Mouse (Mus musculus): ENCODE data around the gene Vps11. TPM values are rescaled to one million over a fixed set of nuclear protein-coding genes. Genes with fewer than 3 reads are reported as not detected.
A peak's percentile ranks its signal among the peaks of the same experiment; 100 is the strongest.

The Vps11 gene
- total and polyA plus RNA-seq, 3 experiments: 13.9 to 15.5 (median 15.3) TPM

GRCm38 (mm10) chr9:44405011-44405410 lies 43.5 kb upstream of the Vps11 start:
- Histone ChIP-seq H3K36me3 (ENCODE audit: control insufficient read depth, insufficient read depth, low read length) (peaks cover 7% of the 10 kb centered on the region), H3K9ac (ENCODE audit: low read depth, low read length) (no peak overlapping the region), H3K79me2 (replicated peaks; ENCODE audit: control insufficient read depth, insufficient read depth, low read length) (no peaks in the 10 kb centered on the region), H3K4me1 (ENCODE audit: control insufficient read depth, insufficient read depth, low read length) (peaks cover 6% of the 10 kb centered on the region; the same call in 1 of the 2 replicates), H3K27ac (no peak overlapping the region), H3K27me3 (ENCODE audit: control insufficient read depth, insufficient read depth, low read length) (no peaks in the 10 kb centered on the region), H3K4me3 (no peak overlapping the region)
- TF ChIP-seq POLR2A (IDR thresholded peaks at IDR 0.05; ENCODE audit: insufficient read depth, low read depth, low read length) (no peak), EP300 (IDR thresholded peaks at IDR 0.05; ENCODE audit: insufficient read depth, low read depth, low read length) (no peak), CTCF (IDR thresholded peaks at IDR 0.05) (no peak)
- intact Hi-C loops (cut with DNase I): no loop called here
- WGBS: 85% methylated on average over 3 of the region's 3 CpGs
- DNase-seq: no peak

DNA sequence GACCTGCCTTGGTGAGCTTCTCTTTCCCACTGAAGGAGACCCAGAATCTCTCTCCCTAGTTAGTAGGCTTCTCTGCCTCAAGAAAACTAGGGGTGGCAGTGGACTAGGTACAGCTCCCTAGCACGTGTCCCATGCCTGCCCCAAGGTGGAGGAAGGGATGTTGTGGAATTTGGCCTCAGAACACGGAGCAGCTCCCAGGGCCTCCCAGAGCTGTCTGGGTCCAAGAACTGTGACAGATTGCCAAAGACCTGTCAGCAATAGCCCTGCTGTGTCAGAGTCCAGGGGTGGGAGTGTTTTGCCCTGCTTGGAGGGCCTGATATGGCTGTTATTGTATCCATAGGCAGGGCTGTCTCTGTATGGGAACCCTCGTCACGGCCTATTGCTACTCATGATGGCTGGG lies 39.6 kb upstream of the Vps11 start:
- no peaks in the 10 kb centered on the region for H3K36me3 ChIP-seq (ENCODE audit: control insufficient read depth, insufficient read depth, low read length)
- H3K79me2 ChIP-seq (replicated peaks; ENCODE audit: control insufficient read depth, insufficient read depth, low read length): no peaks in the 10 kb centered on the region
- DNase-seq: peak in 1 of 2 experiments; percentile 75
- no peak overlapping the region for H3K9ac ChIP-seq (ENCODE audit: low read depth, low read length)
- intact Hi-C loops (cut with DNase I): no loop called here
- no peaks in the 10 kb centered on the region for H3K27me3 ChIP-seq (ENCODE audit: control insufficient read depth, insufficient read depth, low read length)
- peaks cover 7% of the 10 kb centered on the region for H3K4me1 ChIP-seq (ENCODE audit: control insufficient read depth, insufficient read depth, low read length)
- peak overlapping the region; percentile 48 for H3K27ac ChIP-seq
- H3K4me3 ChIP-seq: no peak overlapping the region
- TF ChIP-seq EP300 (IDR thresholded peaks at IDR 0.05; ENCODE audit: insufficient read depth, low read depth, low read length): 0 out of 2 replicates have a peak, but pooled peaks have one; percentile 45
- TF ChIP-seq POLR2A (IDR thresholded peaks at IDR 0.05; ENCODE audit: insufficient read depth, low read depth, low read length): no peak
- 37% methylated on average over 4 of the region's 4 CpGs for WGBS

- Histone ChIP-seq H3K4me1 (ENCODE audit: control insufficient read depth, insufficient read depth, low read length) (peaks cover 8% of the 10 kb centered on the region), H3K4me3 (no peak overlapping the region), H3K27me3 (ENCODE audit: control insufficient read depth, insufficient read depth, low read length) (no peaks in the 10 kb centered on the region), H3K36me3 (ENCODE audit: control insufficient read depth, insufficient read depth, low read length) (no peaks in the 10 kb centered on the region), H3K9ac (ENCODE audit: low read depth, low read length) (no peak overlapping the region), H3K27ac (peak overlapping the region; percentile 36; the same call in 1 of the 2 replicates), H3K79me2 (replicated peaks; ENCODE audit: control insufficient read depth, insufficient read depth, low read length) (no peaks in the 10 kb centered on the region)
- intact Hi-C loops (cut with DNase I): no loop called here
- WGBS: 71% methylated on average over 6 of the region's 6 CpGs
- TF ChIP-seq POLR2A (IDR thresholded peaks at IDR 0.05; ENCODE audit: insufficient read depth, low read depth, low read length) (no peak), CTCF (IDR thresholded peaks at IDR 0.05) (no peak), EP300 (IDR thresholded peaks at IDR 0.05; ENCODE audit: insufficient read depth, low read depth, low read length) (no peak)
- DNase-seq: peak in 1 of 2 experiments; percentile 60
Observed at GRCm38 (mm10) chr9:44399795-44400114, 38.3 kb upstream of the Vps11 start.

DNA sequence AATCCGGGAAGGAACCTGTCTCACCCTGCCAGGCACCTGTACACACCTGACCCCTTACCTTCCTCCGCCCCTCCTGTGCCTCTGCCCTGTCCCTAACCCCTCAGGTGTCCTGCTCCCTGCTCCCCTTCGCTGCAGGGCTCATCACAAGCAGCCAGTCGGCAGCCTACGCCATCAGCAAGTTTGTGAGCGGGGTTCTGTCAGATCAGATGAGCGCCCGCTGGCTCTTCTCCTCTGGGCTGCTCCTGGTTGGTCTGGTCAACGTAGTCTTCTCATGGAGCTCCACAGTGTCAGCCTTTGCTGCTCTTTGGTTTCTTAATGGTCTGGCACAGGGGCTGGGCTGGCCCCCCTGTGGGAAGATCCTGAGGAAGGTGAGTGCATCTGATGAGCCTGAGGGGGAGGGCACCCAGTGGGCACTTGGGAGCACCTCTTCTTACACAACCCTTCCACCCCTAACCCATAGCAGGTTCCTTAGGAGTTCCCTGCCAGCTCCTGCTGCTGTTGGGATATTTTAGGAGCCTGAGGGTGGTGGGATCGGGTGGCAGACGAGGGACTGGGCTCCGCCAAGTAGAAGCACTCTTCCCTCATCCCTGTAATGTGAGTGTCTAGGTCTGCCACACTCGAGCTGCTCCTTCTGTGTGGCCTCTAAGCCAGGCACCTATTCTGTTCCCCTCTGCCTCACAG lies 37.8 kb upstream of the Vps11 start:
- Histone ChIP-seq H3K9ac (ENCODE audit: low read depth, low read length) (no peak overlapping the region), H3K79me2 (replicated peaks; ENCODE audit: control insufficient read depth, insufficient read depth, low read length) (no peaks in the 10 kb centered on the region), H3K4me3 (no peak overlapping the region), H3K27ac (peak overlapping the region; percentile 36; the same call in 1 of the 2 replicates), H3K36me3 (ENCODE audit: control insufficient read depth, insufficient read depth, low read length) (no peaks in the 10 kb centered on the region), H3K4me1 (ENCODE audit: control insufficient read depth, insufficient read depth, low read length) (peaks cover 8% of the 10 kb centered on the region), H3K27me3 (ENCODE audit: control insufficient read depth, insufficient read depth, low read length) (no peaks in the 10 kb centered on the region)
- DNase-seq: no peak
- intact Hi-C loops (cut with DNase I): no loop called here
- no peak for TF ChIP-seq EP300 (IDR thresholded peaks at IDR 0.05; ENCODE audit: insufficient read depth, low read depth, low read length)
- 77% methylated on average over 13 of the region's 13 CpGs for WGBS

DNA sequence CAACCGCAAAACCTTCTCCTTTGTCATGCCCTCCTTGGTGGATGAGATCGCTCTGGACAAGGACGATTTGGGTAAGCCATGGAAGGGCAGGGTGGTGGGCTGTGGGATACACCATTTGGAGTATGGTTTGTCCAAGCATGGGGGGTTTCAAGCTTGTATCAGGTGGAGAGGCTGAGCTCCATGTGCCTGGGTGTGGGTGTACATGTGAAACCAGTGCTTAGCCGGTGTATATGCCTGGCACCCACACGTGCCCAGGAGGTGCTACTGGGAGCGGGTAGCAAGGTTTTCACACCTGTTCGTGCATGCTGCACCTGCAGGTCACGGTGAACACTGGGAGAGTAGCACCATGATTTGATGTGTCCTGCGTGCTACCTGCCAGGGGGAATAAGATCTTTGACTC lies 37.1 kb upstream of the Vps11 start:
- H3K27ac ChIP-seq: no peak overlapping the region

DNA sequence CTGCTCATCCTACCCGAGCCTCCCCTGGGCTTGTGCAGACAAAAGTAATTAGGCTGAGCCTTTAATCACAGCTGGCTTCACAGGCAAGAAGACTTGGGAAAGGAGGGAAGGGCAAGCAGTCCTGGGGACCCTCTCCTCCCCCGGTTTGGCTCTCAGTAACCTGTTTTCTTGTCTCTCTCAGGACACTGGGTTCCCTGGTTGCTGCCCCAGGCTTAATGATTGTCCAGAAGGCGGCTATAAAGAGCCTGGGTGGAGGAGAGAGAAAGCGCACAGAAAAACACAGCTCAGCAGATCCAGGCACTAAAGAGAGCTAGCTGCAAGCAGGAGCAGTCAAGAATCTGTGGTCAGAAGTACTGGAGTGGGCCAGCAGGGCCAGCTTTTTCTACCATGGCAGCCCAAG lies 36.6 kb upstream of the Vps11 start:
- Histone ChIP-seq H3K9ac (ENCODE audit: low read depth, low read length) (no peak overlapping the region), H3K4me1 (ENCODE audit: control insufficient read depth, insufficient read depth, low read length) (peaks cover 8% of the 10 kb centered on the region), H3K4me3 (no peak overlapping the region), H3K27me3 (ENCODE audit: control insufficient read depth, insufficient read depth, low read length) (no peaks in the 10 kb centered on the region), H3K27ac (no peak overlapping the region; the same call in 1 of the 2 replicates), H3K79me2 (replicated peaks; ENCODE audit: control insufficient read depth, insufficient read depth, low read length) (no peaks in the 10 kb centered on the region), H3K36me3 (ENCODE audit: control insufficient read depth, insufficient read depth, low read length) (no peaks in the 10 kb centered on the region)
- 44% methylated on average over 4 of the region's 4 CpGs for WGBS
- intact Hi-C loops (cut with DNase I): no loop called here
- TF ChIP-seq CTCF (IDR thresholded peaks at IDR 0.05) (no peak), POLR2A (IDR thresholded peaks at IDR 0.05; ENCODE audit: insufficient read depth, low read depth, low read length) (no peak), EP300 (IDR thresholded peaks at IDR 0.05; ENCODE audit: insufficient read depth, low read depth, low read length) (no peak)
- DNase-seq: no peak

More for the DNA sequence above, 37.1 kb upstream of the Vps11 start:
- no peaks in the 10 kb centered on the region for H3K36me3 ChIP-seq (ENCODE audit: control insufficient read depth, insufficient read depth, low read length)
- no peak for DNase-seq
- no peak overlapping the region for H3K9ac ChIP-seq (ENCODE audit: low read depth, low read length)
- no peaks in the 10 kb centered on the region for H3K27me3 ChIP-seq (ENCODE audit: control insufficient read depth, insufficient read depth, low read length)
- H3K79me2 ChIP-seq (replicated peaks; ENCODE audit: control insufficient read depth, insufficient read depth, low read length): no peaks in the 10 kb centered on the region
- TF ChIP-seq POLR2A (IDR thresholded peaks at IDR 0.05; ENCODE audit: insufficient read depth, low read depth, low read length): no peak
- TF ChIP-seq EP300 (IDR thresholded peaks at IDR 0.05; ENCODE audit: insufficient read depth, low read depth, low read length): no peak
- no peak for TF ChIP-seq CTCF (IDR thresholded peaks at IDR 0.05)
- no peak overlapping the region for H3K4me3 ChIP-seq
- intact Hi-C loops (cut with DNase I): no loop called here
- H3K4me1 ChIP-seq (ENCODE audit: control insufficient read depth, insufficient read depth, low read length): peaks cover 8% of the 10 kb centered on the region
- 85% methylated on average over 9 of the region's 9 CpGs for WGBS

Measured in heart, adult 2 months (tissue).